29 mouse cellular contexts compared by ENCODE assay signal in genomic region chr16:50044103-50044502, GRCm38 (mm10).
DNase-seq lines count a peak whose midpoint lies in the region; ATAC-seq lines count a peak whose summit lies in the region.
"Had no signal": no experiment of that assay in that cellular context is flagged by ENCODE, and none has a peak within 500 bp of the region (broad histone marks: within the 10 kb centered on the region; RNA-seq: fewer than 3 reads in every experiment).

No protein-coding gene starts in this region.

- no peak overlapping the region for H3K4me2 ChIP-seq in forebrain, embryonic 14.5 days (ENCODE audit: low read length)
- H3K4me2 ChIP-seq: forebrain, embryonic 13.5 days; heart, embryonic 13.5 days; hindbrain, embryonic 14.5 days had no signal

- peak; percentile 20 to 23 for DNase-seq in cerebellum, postnatal 14 days
- DNase-seq in cerebellum, adult 11-12 months = no peak
- peak; percentile 68 for DNase-seq in MEL-GATA-1-ER (ENCODE audit: extremely low read depth, low read depth)
- DNase-seq in forebrain, embryonic 14.5 days (ENCODE audit: low spot score) = no peak
- DNase-seq in heart, adult 18-20 months = no peak
- DNase-seq in layer of hippocampus, adult 9-11 months = no peak
- DNase-seq: adrenal gland, adult 8-10 months; adrenal gland, postnatal 25 days; B cell, adult 2 months; cerebellum, adult 2 months; cerebellum, adult 9-11 months; cerebellum, postnatal 36 days; forebrain, postnatal 0 days; gastrocnemius, adult 2 months; gastrocnemius, postnatal 14 days; heart, adult 2 months; heart, postnatal 14 days; heart, postnatal 4 days had no signal

- 50% methylated on average over 1 of the region's 1 CpGs for WGBS in forebrain, embryonic 14.5 days

- no peak overlapping the region for H3K4me3 ChIP-seq in forebrain, embryonic 14.5 days (ENCODE audit: low read depth, low read length)
- H3K4me3 ChIP-seq: forebrain, embryonic 10.5 days; forebrain, embryonic 13.5 days; gastrocnemius, adult 2 months; heart, adult 2 months; heart, embryonic 10.5 days; heart, embryonic 13.5 days had no signal

- no peaks in the 10 kb centered on the region for H3K4me1 ChIP-seq in forebrain, embryonic 14.5 days (ENCODE audit: control insufficient read depth, insufficient read depth, low read length)

- H3K27me3 ChIP-seq in forebrain, embryonic 14.5 days (replicated peaks; ENCODE audit: control insufficient read depth, insufficient read depth, low read length) = no peaks in the 10 kb centered on the region
- H3K27me3 ChIP-seq: CH12.LX; forebrain, embryonic 13.5 days; heart, embryonic 13.5 days had no signal

- no peak overlapping the region for H3K27ac ChIP-seq in forebrain, embryonic 14.5 days (ENCODE audit: low read depth, low read length)
- H3K27ac ChIP-seq: forebrain, embryonic 10.5 days; forebrain, embryonic 13.5 days; gastrocnemius, adult 2 months; heart, adult 2 months; heart, embryonic 10.5 days; heart, embryonic 13.5 days; hindbrain, embryonic 14.5 days; hindbrain, postnatal 0 days had no signal

- no peaks in the 10 kb centered on the region for H3K9me3 ChIP-seq in forebrain, embryonic 14.5 days (replicated peaks; ENCODE audit: control insufficient read depth, low read length)
- H3K9me3 ChIP-seq: forebrain, embryonic 10.5 days; forebrain, embryonic 13.5 days; G1E; heart, embryonic 10.5 days; heart, embryonic 13.5 days had no signal

- H3K9ac ChIP-seq in forebrain, embryonic 14.5 days (ENCODE audit: low read length) = no peak overlapping the region
- H3K9ac ChIP-seq: forebrain, embryonic 13.5 days; forebrain, postnatal 0 days; heart, embryonic 13.5 days; hindbrain, embryonic 14.5 days had no signal

- H3K36me3 ChIP-seq in forebrain, embryonic 14.5 days (ENCODE audit: control insufficient read depth, insufficient read depth, low read length) = no peaks in the 10 kb centered on the region
- H3K36me3 ChIP-seq: forebrain, embryonic 10.5 days; G1E; heart, embryonic 10.5 days; heart, embryonic 13.5 days had no signal

- 0 out of 2 replicates have a peak, but pooled peaks have one; percentile 25 for ATAC-seq in granulocyte monocyte progenitor cell, adult 5-6 weeks (replicated peaks; ENCODE audit: poor library complexity, severe bottlenecking)
- ATAC-seq in forebrain, embryonic 14.5 days = no peak
- ATAC-seq: activated CD4-positive, CD25-positive, alpha-beta regulatory T cell, adult 4 months; forebrain, embryonic 13.5 days; forebrain, postnatal 0 days; hindbrain, postnatal 0 days; inflammation-experienced regulatory T-cells, adult 6 months had no signal

Comparison
In these comparisons a context has a peak if more than half of its experiments do, and no peak if none do; other contexts are left out.
1. DNase-seq: peak in cerebellum, postnatal 14 days (2 of 2) and MEL-GATA-1-ER (single experiment); none in cerebellum, adult 11-12 months (single experiment), forebrain, embryonic 14.5 days (single experiment), heart, adult 18-20 months (0 of 2) and layer of hippocampus, adult 9-11 months (single experiment).